Mouse (Mus musculus): Measurements from ENCODE around the gene Lamtor2. TPM values are rescaled to one million over a fixed set of nuclear protein-coding genes. Genes with fewer than 3 reads are reported as not detected.

Lamtor2 gene
- polyA plus RNA-seq, 1 experiment = 133 TPM

DNA sequence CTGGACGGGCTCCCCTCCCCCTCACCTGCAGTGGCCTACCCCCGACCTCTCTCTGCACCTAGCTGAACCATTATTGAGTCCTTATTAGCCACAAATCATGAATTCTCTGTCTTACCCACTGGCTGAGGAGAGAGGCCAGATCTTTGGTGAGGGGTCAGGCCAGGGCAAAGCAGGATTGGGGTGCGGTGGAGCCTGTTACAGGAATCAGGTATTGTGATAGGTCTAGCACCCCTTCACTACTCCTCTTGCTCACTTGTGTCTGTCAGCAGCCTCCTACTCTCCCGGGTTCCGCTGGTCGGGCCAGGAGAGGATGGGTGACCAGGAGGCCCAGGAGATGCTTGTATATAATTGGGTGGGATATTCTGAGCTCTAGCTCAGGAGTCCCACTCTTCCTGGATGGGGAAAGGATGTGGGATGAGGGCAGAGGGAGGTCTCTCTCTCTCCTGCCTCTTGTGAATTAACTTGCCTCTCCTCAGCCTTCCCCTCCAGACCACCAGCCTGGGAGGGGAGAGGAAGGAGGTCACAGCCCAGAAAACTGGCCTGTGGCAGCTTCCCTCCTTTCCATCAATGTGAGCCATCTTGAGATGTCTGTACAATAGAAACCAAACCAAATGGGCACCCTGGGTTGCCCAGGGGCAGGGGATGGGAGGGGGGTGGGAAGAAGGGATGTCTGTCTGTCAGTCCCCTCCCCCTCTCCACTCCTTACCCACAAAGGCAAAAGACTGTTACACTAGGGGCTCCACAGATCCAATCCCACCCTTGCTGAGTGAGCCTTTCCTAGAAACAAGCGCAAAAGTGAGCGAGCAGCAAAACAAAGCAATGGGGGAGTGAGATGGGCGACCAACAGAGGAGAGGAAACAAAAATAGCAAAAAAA, 14.4 kb downstream of the Lamtor2 start:
- no peaks in the 10 kb centered on the region for H3K4me1 ChIP-seq (ENCODE audit: control insufficient read depth, insufficient read depth, low read length)
- no peak overlapping the region for H3K27ac ChIP-seq (ENCODE audit: insufficient read depth, low read length)
- H3K4me3 ChIP-seq (ENCODE audit: insufficient read depth, low read length) = no peak overlapping the region
- TF ChIP-seq POLR2A (IDR thresholded peaks at IDR 0.05; ENCODE audit: extremely low read depth, insufficient read depth, low read length) (no peak), CTCF (IDR thresholded peaks at IDR 0.05; ENCODE audit: extremely low read depth, insufficient read depth, low read length) (no peak)

DNA sequence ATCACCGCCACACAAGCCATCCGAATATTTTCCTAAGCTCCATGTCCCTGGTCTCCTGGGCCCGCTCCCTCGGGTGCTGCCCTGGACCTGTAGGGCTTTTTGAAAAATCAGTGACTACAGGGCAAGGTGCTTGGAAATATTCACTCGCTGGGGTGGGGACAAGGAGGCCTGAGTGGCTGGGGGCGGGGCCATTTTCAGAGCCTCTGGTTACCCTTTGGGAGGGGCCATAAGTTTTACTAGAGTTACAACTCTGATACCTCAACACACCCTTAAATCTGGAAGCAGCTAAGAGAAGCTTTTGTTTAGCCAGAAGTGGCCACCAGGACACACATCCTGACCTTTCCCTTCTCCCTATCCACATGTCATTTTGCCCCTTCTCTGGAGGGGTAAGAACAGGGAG, 15.7 kb downstream of the Lamtor2 start:
- H3K4me3 ChIP-seq (ENCODE audit: insufficient read depth, low read length) = peak overlapping the region; percentile 37
- H3K4me1 ChIP-seq (ENCODE audit: control insufficient read depth, insufficient read depth, low read length) = no peaks in the 10 kb centered on the region
- H3K27ac ChIP-seq (ENCODE audit: insufficient read depth, low read length) = no peak overlapping the region
- TF ChIP-seq CTCF (IDR thresholded peaks at IDR 0.05; ENCODE audit: extremely low read depth, insufficient read depth, low read length) (no peak), POLR2A (IDR thresholded peaks at IDR 0.05; ENCODE audit: extremely low read depth, insufficient read depth, low read length) (no peak)

DNA sequence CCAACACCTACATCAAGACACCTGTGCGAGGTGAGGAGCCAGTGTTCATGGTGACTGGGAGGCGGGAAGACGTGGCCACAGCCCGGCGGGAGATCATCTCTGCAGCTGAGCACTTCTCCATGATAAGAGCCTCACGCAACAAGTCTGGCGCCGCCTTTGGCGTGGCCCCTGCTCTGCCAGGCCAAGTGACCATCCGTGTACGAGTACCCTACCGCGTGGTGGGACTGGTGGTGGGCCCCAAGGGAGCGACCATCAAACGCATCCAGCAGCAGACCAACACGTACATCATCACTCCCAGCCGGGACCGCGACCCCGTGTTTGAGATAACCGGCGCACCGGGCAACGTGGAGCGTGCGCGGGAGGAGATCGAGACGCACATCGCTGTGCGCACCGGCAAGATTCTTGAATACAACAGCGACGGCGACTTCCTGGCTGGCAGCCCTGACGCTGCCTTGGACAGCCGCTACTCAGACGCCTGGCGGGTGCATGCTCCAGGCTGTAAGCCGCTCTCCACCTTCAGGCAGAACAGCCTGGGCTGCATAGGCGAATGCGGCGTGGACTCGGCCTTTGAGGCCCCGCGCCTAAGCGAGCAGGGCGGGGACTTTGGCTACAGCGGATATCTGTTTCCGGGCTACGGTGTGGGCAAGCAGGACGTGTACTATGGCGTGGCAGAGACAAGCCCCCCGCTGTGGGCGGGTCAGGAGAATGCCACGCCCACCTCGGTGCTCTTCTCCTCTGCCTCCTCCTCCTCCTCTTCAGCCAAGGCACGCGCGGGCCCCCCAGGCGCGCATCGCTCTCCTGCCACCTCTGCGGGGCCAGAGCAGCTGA, 16.6 kb downstream of the Lamtor2 start:
- TF ChIP-seq CTCF (IDR thresholded peaks at IDR 0.05; ENCODE audit: extremely low read depth, insufficient read depth, low read length) (no peak), POLR2A (IDR thresholded peaks at IDR 0.05; ENCODE audit: extremely low read depth, insufficient read depth, low read length) (peak; percentile 65; the same call in 1 of the 2 replicates)
- Histone ChIP-seq H3K4me1 (ENCODE audit: control insufficient read depth, insufficient read depth, low read length) (no peaks in the 10 kb centered on the region), H3K4me3 (ENCODE audit: insufficient read depth, low read length) (peak overlapping the region; percentile 37), H3K27ac (ENCODE audit: insufficient read depth, low read length) (no peak overlapping the region)

DNA sequence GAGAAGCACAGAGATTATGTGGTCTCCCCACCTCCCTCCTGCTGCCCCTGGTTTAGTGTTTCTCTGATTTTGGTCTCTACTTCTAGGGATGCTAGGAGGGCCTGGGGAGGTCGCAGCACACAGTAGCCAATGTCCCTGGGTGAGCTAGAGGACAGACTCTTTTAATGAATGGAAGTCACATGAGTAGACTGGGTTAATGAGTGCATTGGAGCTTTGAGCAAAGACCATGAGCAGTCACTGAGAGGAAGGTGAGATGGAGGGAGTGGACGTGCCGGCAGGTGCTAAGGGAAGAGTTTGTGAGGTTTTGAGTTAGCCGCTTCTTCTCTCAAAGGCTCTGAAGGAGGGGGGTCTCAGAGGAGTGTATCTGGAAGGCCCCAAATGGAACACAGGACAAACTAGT, 17.3 kb downstream of the Lamtor2 start:
- Histone ChIP-seq H3K4me1 (ENCODE audit: control insufficient read depth, insufficient read depth, low read length) (no peaks in the 10 kb centered on the region; the same call in 1 of the 2 replicates), H3K27ac (ENCODE audit: insufficient read depth, low read length) (no peak overlapping the region), H3K4me3 (ENCODE audit: insufficient read depth, low read length) (no peak overlapping the region; the same call in 1 of the 2 replicates)
- TF ChIP-seq CTCF (IDR thresholded peaks at IDR 0.05; ENCODE audit: extremely low read depth, insufficient read depth, low read length) = no peak
- TF ChIP-seq POLR2A (IDR thresholded peaks at IDR 0.05; ENCODE audit: extremely low read depth, insufficient read depth, low read length) = no peak

DNA sequence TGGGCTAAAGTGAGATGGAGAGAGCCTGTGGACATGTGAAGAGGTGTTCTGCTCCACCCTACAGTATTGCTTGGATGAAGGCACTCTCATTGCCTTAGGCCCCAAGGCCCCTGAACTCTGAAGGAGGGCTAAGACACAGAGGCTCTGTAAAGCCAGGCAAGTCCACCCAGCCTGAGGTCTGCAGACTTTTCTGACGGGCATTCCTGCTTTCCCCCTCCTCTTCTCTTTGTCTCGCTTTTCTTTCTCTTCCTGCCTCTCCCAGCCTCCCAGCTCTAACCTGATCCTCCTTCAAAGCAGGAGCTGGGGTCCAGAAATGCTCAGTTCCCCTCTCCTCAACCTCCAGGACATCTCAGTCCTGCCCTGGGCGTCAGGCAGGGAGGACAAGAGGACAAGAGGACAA, 17.9 kb downstream of the Lamtor2 start:
- TF ChIP-seq CTCF (IDR thresholded peaks at IDR 0.05; ENCODE audit: extremely low read depth, insufficient read depth, low read length) = no peak
- TF ChIP-seq POLR2A (IDR thresholded peaks at IDR 0.05; ENCODE audit: extremely low read depth, insufficient read depth, low read length) = no peak

DNA sequence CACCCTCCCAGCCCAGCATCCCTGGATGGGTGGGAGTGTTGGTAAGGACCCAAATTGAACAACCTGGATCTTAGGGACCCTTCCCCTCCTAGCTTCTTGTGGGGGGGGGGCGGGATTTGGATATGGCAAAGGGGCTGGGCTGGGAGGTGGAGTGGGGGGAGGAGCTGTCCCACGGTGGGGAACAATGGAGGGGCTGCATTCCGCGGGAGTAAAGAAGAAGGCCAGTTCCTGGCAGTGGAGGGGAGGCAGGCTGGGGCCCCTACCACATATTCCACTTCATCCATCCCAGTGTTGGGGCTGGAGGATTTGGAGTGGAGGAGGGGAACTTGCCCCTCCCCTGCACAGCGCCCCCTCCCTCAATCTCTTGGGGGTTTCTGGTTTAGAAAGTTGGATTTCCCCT, 19.2 kb downstream of the Lamtor2 start:
- Histone ChIP-seq H3K4me3 (ENCODE audit: insufficient read depth, low read length) (no peak overlapping the region), H3K4me1 (ENCODE audit: control insufficient read depth, insufficient read depth, low read length) (peaks cover 2% of the 10 kb centered on the region; the same call in 1 of the 2 replicates), H3K27ac (ENCODE audit: insufficient read depth, low read length) (no peak overlapping the region)
- TF ChIP-seq CTCF (IDR thresholded peaks at IDR 0.05; ENCODE audit: extremely low read depth, insufficient read depth, low read length) = no peak
- TF ChIP-seq POLR2A (IDR thresholded peaks at IDR 0.05; ENCODE audit: extremely low read depth, insufficient read depth, low read length) = no peak

More for the DNA sequence above, 17.9 kb downstream of the Lamtor2 start:
- no peaks in the 10 kb centered on the region; the same call in 1 of the 2 replicates for H3K4me1 ChIP-seq (ENCODE audit: control insufficient read depth, insufficient read depth, low read length)
- no peak overlapping the region for H3K4me3 ChIP-seq (ENCODE audit: insufficient read depth, low read length)
- H3K27ac ChIP-seq (ENCODE audit: insufficient read depth, low read length) = no peak overlapping the region

DNA sequence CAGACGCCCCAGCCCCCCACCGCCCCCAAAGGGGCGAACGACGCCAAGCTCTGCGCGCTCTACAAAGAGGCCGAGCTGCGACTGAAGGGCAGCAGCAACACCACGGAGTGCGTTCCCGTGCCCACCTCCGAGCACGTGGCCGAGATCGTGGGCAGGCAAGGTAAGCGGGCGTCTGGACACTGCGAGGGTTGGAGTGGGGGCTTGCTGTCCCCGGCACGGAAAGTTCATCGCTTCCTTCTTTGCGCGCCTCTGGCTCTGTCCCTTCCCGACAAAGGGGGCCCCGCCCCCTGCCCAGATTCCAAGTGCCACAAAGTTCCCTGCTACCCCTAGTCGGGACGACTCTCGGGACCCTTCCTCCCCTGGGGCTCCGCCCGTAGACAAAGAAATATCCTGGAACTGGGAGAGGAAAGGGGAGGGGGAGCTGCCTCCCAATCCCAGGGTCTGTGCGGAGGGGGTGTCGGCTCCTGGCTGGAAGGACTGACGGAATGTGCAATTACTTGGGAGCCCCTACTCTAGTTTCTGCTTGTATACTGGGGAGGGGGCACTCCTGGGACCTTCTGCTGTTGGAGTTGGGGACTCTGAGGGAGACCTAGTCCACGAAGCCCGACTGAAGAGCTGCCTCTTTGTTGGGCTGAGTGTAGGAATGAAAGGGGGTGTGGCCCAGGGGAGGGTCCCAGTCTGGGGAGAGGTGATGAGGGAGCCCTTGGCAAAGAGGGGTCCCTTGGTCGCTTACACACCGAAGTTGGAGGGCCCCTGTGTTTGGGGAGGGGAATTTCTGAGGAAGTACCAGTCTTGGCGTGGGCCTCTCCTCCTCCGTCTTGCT, 20.0 kb downstream of the Lamtor2 start:
- TF ChIP-seq POLR2A (IDR thresholded peaks at IDR 0.05; ENCODE audit: extremely low read depth, insufficient read depth, low read length) = no peak
- TF ChIP-seq CTCF (IDR thresholded peaks at IDR 0.05; ENCODE audit: extremely low read depth, insufficient read depth, low read length) = no peak
- Histone ChIP-seq H3K4me1 (ENCODE audit: control insufficient read depth, insufficient read depth, low read length) (peaks cover 2% of the 10 kb centered on the region; the same call in 1 of the 2 replicates), H3K27ac (ENCODE audit: insufficient read depth, low read length) (no peak overlapping the region), H3K4me3 (ENCODE audit: insufficient read depth, low read length) (peak overlapping the region; percentile 49)

DNA sequence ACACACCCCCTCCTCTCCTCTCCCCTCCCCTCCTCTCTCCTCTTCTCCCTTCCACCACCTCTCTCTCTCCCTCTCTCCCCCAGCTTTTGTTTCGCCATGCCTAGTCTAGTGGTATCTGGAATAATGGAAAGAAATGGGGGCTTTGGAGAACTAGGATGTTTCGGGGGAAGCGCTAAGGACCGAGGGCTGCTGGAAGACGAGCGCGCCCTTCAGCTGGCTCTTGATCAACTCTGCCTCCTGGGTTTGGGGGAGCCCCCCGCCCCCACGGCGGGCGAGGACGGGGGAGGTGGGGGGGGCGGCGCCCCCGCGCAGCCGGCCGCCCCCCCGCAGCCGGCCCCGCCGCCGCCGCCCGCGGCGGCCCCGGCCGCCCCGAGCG, 20.6 kb downstream of the Lamtor2 start, which contains the start of gene Mex3a:
TSS of gene Mex3a (plus strand) at position 97 of the 376 bp plus-strand sequence.
- peak within 1 kb of the TSS; percentile 36; the same call in 1 of the 2 replicates for H3K27ac ChIP-seq (ENCODE audit: insufficient read depth, low read length)
- peak within 1 kb of the TSS; percentile 49 for H3K4me3 ChIP-seq (ENCODE audit: insufficient read depth, low read length)
- no peak for TF ChIP-seq POLR2A (IDR thresholded peaks at IDR 0.05; ENCODE audit: extremely low read depth, insufficient read depth, low read length)
- TF ChIP-seq CTCF (IDR thresholded peaks at IDR 0.05; ENCODE audit: extremely low read depth, insufficient read depth, low read length) = no peak
- peaks cover 2% of the 10 kb centered on the region; the same call in 1 of the 2 replicates for H3K4me1 ChIP-seq (ENCODE audit: control insufficient read depth, insufficient read depth, low read length)

Data from cortical plate, adult 2 months (tissue).